Mouse (Mus musculus) intestine, embryonic 14.5 days (tissue): ENCODE measurements around the gene Kdm8. TPM values are rescaled to one million over a fixed set of nuclear protein-coding genes. Genes with fewer than 3 reads are reported as not detected.

Experiments used
- ATAC-seq: fragments of 200-750 bp; cut with Nextera tagmentation; replicated peaks from 2 replicates; pipeline ENCODE4 v1.8.0; 2017; ENCODE audit warnings: low read depth, moderate number of reproducible peaks, moderate TSS enrichment, moderate library complexity; ENCODE audit not compliant: low FRiP score, low TSS enrichment
- DNase-seq: peaks from one replicate; pipeline ENCODE4 v3.0.0-alpha.2; 2018; ENCODE audit warnings: low spot score
- H3K27ac ChIP-seq: fragments of 300-500 bp; sonication (generic); 2 replicates; pipeline ENCODE4 v1.5.1; 2014; ENCODE audit warnings: low read depth, mild to moderate bottlenecking, control low read depth
- H3K27me3 ChIP-seq: fragments of 300-500 bp; sonication (generic); replicated peaks from 2 replicates; pipeline ENCODE4 v1.6.1; 2014; ENCODE audit warnings: low read length, control low read depth; ENCODE audit not compliant: control insufficient read depth, insufficient read depth
- H3K36me3 ChIP-seq: fragments of 300-500 bp; sonication (generic); 2 replicates; pipeline ENCODE4 v1.6.1; 2014; ENCODE audit warnings: low read length, control low read depth; ENCODE audit not compliant: control insufficient read depth, insufficient read depth
- H3K4me1 ChIP-seq: fragments of 300-500 bp; sonication (generic); replicated peaks from 2 replicates; pipeline ENCODE4 v1.6.1; 2014; ENCODE audit warnings: low read length, control low read depth, mixed read lengths; ENCODE audit not compliant: control insufficient read depth, insufficient read depth
- H3K4me2 ChIP-seq: fragments of 300-500 bp; sonication (generic); 2 replicates; pipeline ENCODE4 v1.6.1; 2014; ENCODE audit warnings: low read length
- H3K4me3 ChIP-seq: fragments of 300-500 bp; sonication (generic); 2 replicates; pipeline ENCODE4 v1.5.1; 2014; ENCODE audit warnings: low read depth, low read length, control low read depth, mixed read lengths
- H3K9ac ChIP-seq: fragments of 300-500 bp; sonication (generic); 2 replicates; pipeline ENCODE4 v1.6.1; 2014; ENCODE audit warnings: mild to moderate bottlenecking, low read length
- H3K9me3 ChIP-seq: fragments of 300-500 bp; sonication (generic); 2 replicates; pipeline ENCODE4 v1.6.1; 2016; ENCODE audit warnings: low read length, control low read depth; ENCODE audit not compliant: control insufficient read depth
- WGBS: fragments of 180-500 bp; shearing (Covaris S2); extraction: QIAGEN DNeasy Blood & Tissue Kit; methylation state at CpG from one replicate; pipeline ENCODE4 v1.1.7; 2014; 5-methylcytosine and 5-hydroxymethylcytosine counted together
- polyA plus RNA-seq: library from polyadenylated mRNA; unstranded; fragments of >200 nt; fragmentation: Nextera tagmentation; extraction: Ambion mirVana; gene quantifications from 2 replicates; pipeline ENCODE4 v1.2.1, GENCODE M21; 2014

The Kdm8 gene
- 9.9 and 13.0 TPM in 2 replicates for polyA plus RNA-seq

- Histone ChIP-seq H3K4me1 (peaks cover 7% of the 10 kb centered on the region), H3K9me3 (no peaks in the 10 kb centered on the region), H3K27ac (peak within 1 kb of the TSS; percentile 95), H3K36me3 (no peaks in the 10 kb centered on the region), H3K9ac (peak within 1 kb of the TSS; percentile 64), H3K27me3 (no peaks in the 10 kb centered on the region), H3K4me2 (peak within 1 kb of the TSS; percentile 78), H3K4me3 (peak within 1 kb of the TSS; percentile 65)
- peak; percentile 99 for DNase-seq
- 3% methylated on average over 61 of the region's 61 CpGs for WGBS
- ATAC-seq: peak; percentile 95
Observed at GRCm38 (mm10) chr7:125444464-125445401, at the start of gene Kdm8. TSS of gene Kdm8 (plus strand) at chr7:125444676.

DNA sequence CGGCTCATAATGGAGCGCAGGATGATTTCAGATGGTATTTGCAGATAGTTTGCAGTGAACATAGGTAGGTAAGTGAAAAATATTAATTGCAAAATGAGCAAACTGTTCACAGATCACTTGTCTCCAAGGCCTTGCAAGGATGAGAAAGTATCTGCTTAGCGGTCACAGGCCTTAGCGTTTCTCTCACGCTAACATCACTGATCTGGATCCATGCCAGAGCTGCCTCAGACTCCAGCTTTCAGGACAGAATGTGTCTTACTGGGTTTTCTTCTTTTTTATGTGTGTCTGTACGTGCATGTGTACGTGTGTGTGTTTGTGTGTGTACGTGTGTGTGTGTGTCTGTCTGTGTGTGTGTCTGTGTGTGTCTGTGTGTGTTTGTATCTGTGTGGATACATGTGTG, 46.4 kb upstream of the Kdm8 start:
- ATAC-seq: no peak
- no peak overlapping the region for H3K4me3 ChIP-seq
- no peak overlapping the region for H3K27ac ChIP-seq
- H3K4me1 ChIP-seq: no peaks in the 10 kb centered on the region
- H3K27me3 ChIP-seq: no peaks in the 10 kb centered on the region
- no peaks in the 10 kb centered on the region for H3K36me3 ChIP-seq
- no peak for DNase-seq
- H3K9me3 ChIP-seq: no peaks in the 10 kb centered on the region
- WGBS: 73% methylated on average over 8 of the region's 8 CpGs
- no peak overlapping the region for H3K9ac ChIP-seq
- H3K4me2 ChIP-seq: no peak overlapping the region

GRCm38 (mm10) chr7:125398687-125399086, 45.8 kb upstream of the Kdm8 start:
- ATAC-seq (no peak), DNase-seq (no peak)
- no peaks in the 10 kb centered on the region for H3K9me3 ChIP-seq
- H3K36me3 ChIP-seq: no peaks in the 10 kb centered on the region
- no peak overlapping the region for H3K4me3 ChIP-seq
- H3K27me3 ChIP-seq: no peaks in the 10 kb centered on the region
- WGBS: 62% methylated on average over 6 of the region's 6 CpGs
- H3K4me1 ChIP-seq: no peaks in the 10 kb centered on the region
- no peak overlapping the region for H3K27ac ChIP-seq
- no peak overlapping the region for H3K4me2 ChIP-seq
- no peak overlapping the region for H3K9ac ChIP-seq

DNA sequence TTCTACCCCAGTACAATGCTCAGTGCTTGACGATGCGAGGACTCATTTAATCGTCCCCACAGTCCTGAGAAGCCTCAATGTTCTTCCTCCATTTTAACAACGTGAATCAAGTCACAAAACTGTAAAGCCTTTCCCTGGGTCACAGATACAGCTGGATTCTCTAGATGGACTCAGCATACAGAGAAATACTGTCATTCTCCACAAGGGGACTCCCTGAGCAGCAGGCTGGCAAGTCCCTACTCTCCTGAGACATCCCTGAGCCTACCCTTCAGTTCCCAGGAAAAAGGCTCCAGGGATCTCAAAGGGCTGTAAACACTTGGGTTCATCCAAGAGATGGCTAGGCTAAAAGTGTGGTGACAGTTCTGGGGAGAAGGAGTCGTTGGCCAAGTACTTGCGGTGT, 37.3 kb upstream of the Kdm8 start:
- no peaks in the 10 kb centered on the region for H3K9me3 ChIP-seq
- no peaks in the 10 kb centered on the region for H3K36me3 ChIP-seq
- ATAC-seq (no peak), DNase-seq (no peak)
- no peaks in the 10 kb centered on the region for H3K27me3 ChIP-seq
- H3K9ac ChIP-seq: no peak overlapping the region
- H3K27ac ChIP-seq: no peak overlapping the region
- no peak overlapping the region for H3K4me3 ChIP-seq
- H3K4me2 ChIP-seq: no peak overlapping the region
- WGBS: 68% methylated on average over 6 of the region's 6 CpGs
- no peaks in the 10 kb centered on the region for H3K4me1 ChIP-seq

DNA sequence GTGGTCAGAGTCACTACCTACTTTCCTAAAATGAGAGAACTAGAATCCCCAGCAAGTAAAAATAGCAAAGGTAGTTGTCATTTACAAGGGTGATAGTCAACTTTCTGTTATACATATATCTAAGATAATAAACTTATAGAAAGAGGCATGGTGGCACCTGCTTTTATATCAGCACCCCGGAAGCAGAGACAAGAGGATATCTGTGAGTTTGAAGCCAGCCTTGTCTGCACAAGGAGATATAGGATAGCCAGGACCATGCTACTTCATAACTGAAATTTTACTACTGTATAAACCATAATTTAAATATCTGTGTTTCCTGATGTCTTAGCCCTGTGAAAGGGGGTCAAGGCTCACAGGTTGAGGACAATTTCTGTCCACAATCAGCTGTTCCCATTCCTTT, 29.4 kb upstream of the Kdm8 start:
- ATAC-seq: no peak
- Histone ChIP-seq H3K27ac (no peak overlapping the region), H3K27me3 (no peaks in the 10 kb centered on the region), H3K4me1 (no peaks in the 10 kb centered on the region), H3K9me3 (no peaks in the 10 kb centered on the region), H3K4me2 (no peak overlapping the region), H3K4me3 (no peak overlapping the region), H3K36me3 (no peaks in the 10 kb centered on the region), H3K9ac (no peak overlapping the region)
- WGBS: 88% methylated on average over 1 of the region's 1 CpGs
- no peak for DNase-seq

DNA sequence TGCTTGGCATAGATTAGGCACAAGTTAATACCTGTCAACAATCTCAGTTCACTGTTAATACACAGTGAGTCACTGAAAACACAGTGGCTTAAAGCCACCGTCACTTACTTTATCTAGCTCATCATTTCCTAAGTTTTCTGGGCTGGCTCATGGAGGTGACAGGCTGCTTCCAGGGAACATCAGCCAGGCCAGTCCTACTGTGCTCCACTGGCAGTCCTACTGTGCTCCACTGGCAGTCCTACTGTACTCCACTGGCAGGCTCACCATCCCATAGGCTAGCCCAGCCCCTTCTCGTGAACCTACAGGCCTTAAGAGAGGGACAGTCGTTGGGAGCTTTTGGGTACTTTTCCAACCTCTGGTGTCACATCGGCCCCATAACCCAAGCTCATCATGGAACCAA, 28.7 kb upstream of the Kdm8 start:
- no peak overlapping the region for H3K9ac ChIP-seq
- no peaks in the 10 kb centered on the region for H3K27me3 ChIP-seq
- H3K36me3 ChIP-seq: no peaks in the 10 kb centered on the region
- DNase-seq (no peak), ATAC-seq (no peak)
- no peak overlapping the region for H3K4me3 ChIP-seq
- H3K4me1 ChIP-seq: no peaks in the 10 kb centered on the region
- H3K4me2 ChIP-seq: no peak overlapping the region
- H3K27ac ChIP-seq: no peak overlapping the region
- 83% methylated on average over 4 of the region's 4 CpGs for WGBS
- H3K9me3 ChIP-seq: no peaks in the 10 kb centered on the region

- Histone ChIP-seq H3K4me2 (no peak overlapping the region), H3K4me3 (no peak overlapping the region), H3K4me1 (no peaks in the 10 kb centered on the region), H3K9me3 (no peaks in the 10 kb centered on the region), H3K36me3 (no peaks in the 10 kb centered on the region), H3K27me3 (no peaks in the 10 kb centered on the region), H3K27ac (no peak overlapping the region), H3K9ac (no peak overlapping the region)
- DNase-seq (no peak), ATAC-seq (no peak)
- WGBS: 78% methylated on average over 5 of the region's 5 CpGs
Observed at GRCm38 (mm10) chr7:125416762-125417161, 27.7 kb upstream of the Kdm8 start.

GRCm38 (mm10) chr7:125418413-125418812, 26.1 kb upstream of the Kdm8 start:
- Histone ChIP-seq H3K4me3 (no peak overlapping the region), H3K27me3 (no peaks in the 10 kb centered on the region), H3K27ac (no peak overlapping the region), H3K36me3 (no peaks in the 10 kb centered on the region), H3K4me2 (no peak overlapping the region), H3K9ac (no peak overlapping the region), H3K9me3 (no peaks in the 10 kb centered on the region), H3K4me1 (no peaks in the 10 kb centered on the region)
- WGBS: 13% methylated on average over 3 of the region's 3 CpGs
- DNase-seq: no peak
- ATAC-seq: no peak

GRCm38 (mm10) chr7:125420190-125420589, 24.3 kb upstream of the Kdm8 start:
- DNase-seq (peak; percentile 64), ATAC-seq (no peak)
- Histone ChIP-seq H3K36me3 (no peaks in the 10 kb centered on the region), H3K4me3 (no peak overlapping the region), H3K4me2 (no peak overlapping the region), H3K9me3 (no peaks in the 10 kb centered on the region), H3K4me1 (no peaks in the 10 kb centered on the region), H3K27me3 (no peaks in the 10 kb centered on the region), H3K9ac (no peak overlapping the region), H3K27ac (no peak overlapping the region)
- 78% methylated on average over 2 of the region's 2 CpGs for WGBS
